Mouse (Mus musculus) C2C12 (cell line): Measurements from ENCODE around the gene Ybx1. TPM values are rescaled to one million over a fixed set of nuclear protein-coding genes. Genes with fewer than 3 reads are reported as not detected.

Experiments
- H3K27me3 ChIP-seq: one replicate; pipeline ENCODE4 v1.6.1; 2011; ENCODE audit not compliant: control insufficient read depth, insufficient read depth, insufficient read length
- H3K36me3 ChIP-seq: one replicate; pipeline ENCODE4 v1.6.1; 2011; ENCODE audit not compliant: control insufficient read depth, insufficient read depth
- H3K4me3 ChIP-seq: one replicate; pipeline ENCODE4 v1.5.1; 2011; ENCODE audit warnings: mild to moderate bottlenecking, control low read depth; ENCODE audit not compliant: poor library complexity, insufficient read depth, severe bottlenecking
- H3K79me2 ChIP-seq: one replicate; pipeline ENCODE4 v1.6.1; 2011; ENCODE audit not compliant: control insufficient read depth, insufficient read depth
- H3K79me3 ChIP-seq: one replicate; pipeline ENCODE4 v1.6.1; 2011; ENCODE audit warnings: low read depth, control low read depth
- H3ac ChIP-seq: one replicate; pipeline ENCODE3; 2011; ENCODE audit warnings: low read depth; ENCODE audit not compliant: control insufficient read depth, insufficient read length
- CEBPB ChIP-seq: IDR thresholded peaks from one replicate; pipeline ENCODE4 v1.6.1; 2011; ENCODE audit warnings: low read depth, mild to moderate bottlenecking, control low read depth, moderate library complexity
- CTCF ChIP-seq: IDR thresholded peaks from one replicate; pipeline ENCODE4 v1.5.1; 2011; ENCODE audit not compliant: control insufficient read depth, insufficient read depth, insufficient read length
- FOSL1 ChIP-seq: IDR thresholded peaks from one replicate; pipeline ENCODE4 v1.8.0; 2011; ENCODE audit warnings: mild to moderate bottlenecking, low read length; ENCODE audit not compliant: poor library complexity, insufficient read depth, severe bottlenecking
- MAX ChIP-seq: IDR thresholded peaks from one replicate; pipeline ENCODE4 v1.6.1; 2011; ENCODE audit warnings: mild to moderate bottlenecking, control low read depth
- MYOD1 ChIP-seq: IDR thresholded peaks from one replicate; pipeline ENCODE4 v1.6.1; 2011; ENCODE audit warnings: low read depth; ENCODE audit not compliant: control insufficient read depth, insufficient read length
- MYOG ChIP-seq: IDR thresholded peaks from one replicate; pipeline ENCODE4 v1.6.1; 2011; ENCODE audit not compliant: control insufficient read depth, insufficient read length; ENCODE audit errors: extremely low read depth
- USF1 ChIP-seq: IDR thresholded peaks from one replicate; pipeline ENCODE4 v1.6.1; 2011; ENCODE audit warnings: low read depth, mild to moderate bottlenecking, control low read depth, moderate library complexity
- polyA plus RNA-seq: library from polyadenylated mRNA; unstranded; fragments of >200 nt; fragmentation: generic; extraction: Trizol; gene quantifications from one replicate; pipeline ENCODE4 v1.2.1, GENCODE M21; 2012; ENCODE audit warnings: missing spikeins

The Ybx1 gene
- polyA plus RNA-seq, 1 experiment: 818 TPM

GRCm38 (mm10) chr4:119300761-119301160, 6.4 kb upstream of the Ybx1 start:
- Histone ChIP-seq H3K27me3 (no peaks in the 10 kb centered on the region), H3ac (no peak overlapping the region), H3K36me3 (no peaks in the 10 kb centered on the region), H3K79me2 (no peaks in the 10 kb centered on the region), H3K79me3 (no peaks in the 10 kb centered on the region), H3K4me3 (no peak overlapping the region)
- no peak for TF ChIP-seq FOSL1
- TF ChIP-seq MAX: no peak
- TF ChIP-seq USF1: no peak
- no peak for TF ChIP-seq CTCF

- H3K27me3 ChIP-seq: no peaks in the 10 kb centered on the region
- no peak overlapping the region for H3ac ChIP-seq
- peaks cover 7% of the 10 kb centered on the region for H3K36me3 ChIP-seq
- peaks cover 16% of the 10 kb centered on the region for H3K79me3 ChIP-seq
- TF ChIP-seq USF1 (no peak), FOSL1 (no peak), MYOG (no peak), CEBPB (no peak), CTCF (no peak), MAX (no peak), MYOD1 (no peak)
- peaks cover 28% of the 10 kb centered on the region for H3K79me2 ChIP-seq
- H3K4me3 ChIP-seq: no peak overlapping the region
These were observed 3.0 kb upstream of the Ybx1 start for GRCm38 (mm10) chr4:119297361-119297760.

GRCm38 (mm10) chr4:119295134-119295453, 690 bp upstream of the Ybx1 start:
- no peaks in the 10 kb centered on the region for H3K27me3 ChIP-seq
- peaks cover 51% of the 10 kb centered on the region for H3K79me2 ChIP-seq
- H3K4me3 ChIP-seq: peak overlapping the region; percentile 76
- H3K79me3 ChIP-seq: peaks cover 38% of the 10 kb centered on the region
- H3ac ChIP-seq: peak overlapping the region; percentile 72
- H3K36me3 ChIP-seq: peaks cover 28% of the 10 kb centered on the region
- TF ChIP-seq MYOD1 (no peak), FOSL1 (no peak), CEBPB (no peak), MAX (no peak), USF1 (no peak), MYOG (no peak), CTCF (no peak)

GRCm38 (mm10) chr4:119293574-119294258, 688 bp downstream of the Ybx1 start:
- peaks cover 52% of the 10 kb centered on the region for H3K79me3 ChIP-seq
- H3ac ChIP-seq: peak overlapping the region; percentile 98
- H3K79me2 ChIP-seq: peaks cover 64% of the 10 kb centered on the region
- TF ChIP-seq USF1 (no peak), MYOG (no peak), CEBPB (no peak), MAX (peak; percentile 48), CTCF (no peak)
- H3K27me3 ChIP-seq: no peaks in the 10 kb centered on the region
- H3K36me3 ChIP-seq: peaks cover 40% of the 10 kb centered on the region
- peak overlapping the region; percentile 76 for H3K4me3 ChIP-seq

GRCm38 (mm10) chr4:119292771-119293573, 1.4 kb downstream of the Ybx1 start:
- no peaks in the 10 kb centered on the region for H3K27me3 ChIP-seq
- H3K79me3 ChIP-seq: peaks cover 60% of the 10 kb centered on the region
- peaks cover 72% of the 10 kb centered on the region for H3K79me2 ChIP-seq
- H3K4me3 ChIP-seq: peak overlapping the region; percentile 76
- peak overlapping the region; percentile 98 for H3ac ChIP-seq
- H3K36me3 ChIP-seq: peaks cover 47% of the 10 kb centered on the region
- TF ChIP-seq CEBPB: no peak
- TF ChIP-seq USF1: no peak
- TF ChIP-seq MYOG: no peak

- Histone ChIP-seq H3K4me3 (peak overlapping the region; percentile 76), H3K79me2 (peaks cover 82% of the 10 kb centered on the region), H3K36me3 (peaks cover 58% of the 10 kb centered on the region), H3K79me3 (peaks cover 70% of the 10 kb centered on the region), H3K27me3 (no peaks in the 10 kb centered on the region), H3ac (no peak overlapping the region)
- no peak for TF ChIP-seq MYOD1
- TF ChIP-seq MAX: no peak
- no peak for TF ChIP-seq CTCF
- TF ChIP-seq USF1: no peak
- no peak for TF ChIP-seq FOSL1
- TF ChIP-seq MYOG: no peak
- no peak for TF ChIP-seq CEBPB
These were observed 2.5 kb downstream of the Ybx1 start for GRCm38 (mm10) chr4:119291921-119292320.
